Mouse (Mus musculus) lung, embryonic 16.5 days (tissue): ENCODE measurements at regions not wholly inside any gene's neighbourhood (a gene's known extent, or its start where the extent isn't known, plus 50 kb on each side); places are given as distances from the start of the nearest gene placed in this dataset.

ENCODE experiments used
- ATAC-seq: fragments of 200-750 bp; cut with Nextera tagmentation; 2 replicates; pipeline ENCODE4 v1.8.0; 2017; ENCODE audit warnings: low read depth, mild to moderate bottlenecking, moderate library complexity
- H3K27ac ChIP-seq: fragments of 300-500 bp; sonication (generic); 2 replicates; pipeline ENCODE4 v1.5.1; 2014; ENCODE audit warnings: mild to moderate bottlenecking, control low read depth, low read length
- H3K27me3 ChIP-seq: fragments of 300-500 bp; sonication (generic); 2 replicates; pipeline ENCODE4 v1.6.1; 2014; ENCODE audit warnings: low read depth, low read length, mixed read lengths; ENCODE audit not compliant: control insufficient read depth, insufficient read depth
- H3K36me3 ChIP-seq: fragments of 300-500 bp; sonication (generic); 2 replicates; pipeline ENCODE4 v1.6.1; 2014; ENCODE audit warnings: low read length; ENCODE audit not compliant: control insufficient read depth, insufficient read depth
- H3K4me1 ChIP-seq: fragments of 300-500 bp; sonication (generic); replicated peaks from 2 replicates; pipeline ENCODE4 v1.6.1; 2014; ENCODE audit warnings: low read length, mixed read lengths; ENCODE audit not compliant: control insufficient read depth, insufficient read depth
- H3K4me2 ChIP-seq: fragments of 300-500 bp; sonication (generic); 2 replicates; pipeline ENCODE4 v1.6.1; 2014; ENCODE audit warnings: low read depth, low read length, control low read depth
- H3K4me3 ChIP-seq: fragments of 300-500 bp; sonication (generic); 2 replicates; pipeline ENCODE4 v1.5.1; 2014; ENCODE audit warnings: mild to moderate bottlenecking, low read length, control low read depth
- H3K9ac ChIP-seq: fragments of 300-500 bp; sonication (generic); 2 replicates; pipeline ENCODE4 v1.6.1; 2014; ENCODE audit warnings: low read length, control low read depth
- H3K9me3 ChIP-seq: fragments of 300-500 bp; sonication (generic); 2 replicates; pipeline ENCODE4 v1.6.1; 2016; ENCODE audit warnings: low read length; ENCODE audit not compliant: control insufficient read depth
- WGBS: fragments of 180-500 bp; shearing (Covaris S2); extraction: QIAGEN DNeasy Blood & Tissue Kit; methylation state at CpG from one replicate; pipeline ENCODE4 v1.1.7; 2014; 5-methylcytosine and 5-hydroxymethylcytosine counted together

- Histone ChIP-seq H3K27ac (peak overlapping the region; percentile 63), H3K4me1 (peaks cover 4% of the 10 kb centered on the region; the same call in 1 of the 2 replicates), H3K9me3 (no peaks in the 10 kb centered on the region), H3K4me3 (no peak overlapping the region), H3K27me3 (no peaks in the 10 kb centered on the region), H3K4me2 (no peak overlapping the region), H3K9ac (no peak overlapping the region), H3K36me3 (no peaks in the 10 kb centered on the region)
- no peak for ATAC-seq
- WGBS = 75% methylated on average over 10 of the region's 10 CpGs
Measured at GRCm38 (mm10) chr1:119322279-119322995, 99.6 kb downstream of the Inhbb start.

DNA sequence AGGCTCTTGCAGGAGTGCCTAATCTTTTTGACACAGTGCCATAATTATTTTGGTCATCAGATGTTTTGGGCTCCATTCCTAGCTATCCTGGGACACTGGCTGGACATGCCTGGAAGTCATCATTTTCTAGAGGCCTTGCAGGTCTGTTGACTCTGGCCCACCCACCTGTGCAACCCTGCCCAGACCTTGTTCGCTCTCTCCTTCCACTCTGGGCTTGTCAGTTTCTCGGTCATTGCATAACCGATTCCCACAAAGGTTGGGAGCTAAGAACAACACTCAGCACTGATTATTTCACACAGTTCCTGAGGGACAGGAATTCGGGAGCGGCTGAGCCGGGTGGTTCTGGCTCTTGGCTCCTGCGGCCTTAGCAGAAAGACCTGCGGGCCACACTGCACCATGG lies 100.2 kb downstream of the Inhbb start:
- Histone ChIP-seq H3K4me3 (no peak overlapping the region), H3K36me3 (no peaks in the 10 kb centered on the region), H3K4me2 (no peak overlapping the region), H3K27ac (peak overlapping the region; percentile 63), H3K9ac (no peak overlapping the region), H3K4me1 (peaks cover 4% of the 10 kb centered on the region; the same call in 1 of the 2 replicates), H3K9me3 (no peaks in the 10 kb centered on the region), H3K27me3 (no peaks in the 10 kb centered on the region)
- 54% methylated on average over 8 of the region's 8 CpGs for WGBS
- peak; percentile 79 for ATAC-seq

DNA sequence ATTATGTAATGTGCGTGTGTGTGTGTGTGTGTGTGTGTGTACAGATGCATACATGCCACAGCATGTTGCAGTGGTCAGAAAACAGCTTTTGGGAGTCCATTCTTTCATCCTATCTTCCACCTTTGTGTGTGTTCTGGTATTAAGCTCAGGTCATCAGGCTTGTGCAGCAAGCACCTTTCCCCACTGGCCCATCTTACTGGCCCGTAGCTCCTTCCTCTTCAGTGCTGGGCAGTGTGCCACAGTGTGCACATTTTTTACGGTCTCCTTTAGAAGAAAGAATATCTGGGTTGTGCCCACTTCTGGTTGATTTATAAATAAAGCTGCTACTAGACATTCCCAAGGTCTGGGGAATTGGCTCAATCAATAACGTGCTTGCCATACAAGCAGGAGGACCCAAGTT lies 105.0 kb downstream of the Inhbb start:
- Histone ChIP-seq H3K4me3 (no peak overlapping the region), H3K9me3 (no peaks in the 10 kb centered on the region), H3K9ac (no peak overlapping the region), H3K36me3 (no peaks in the 10 kb centered on the region), H3K27me3 (no peaks in the 10 kb centered on the region), H3K4me2 (no peak overlapping the region), H3K27ac (no peak overlapping the region), H3K4me1 (peaks cover under 1% of the 10 kb centered on the region; the same call in 1 of the 2 replicates)
- WGBS = 70% methylated on average over 4 of the region's 4 CpGs
- no peak for ATAC-seq

DNA sequence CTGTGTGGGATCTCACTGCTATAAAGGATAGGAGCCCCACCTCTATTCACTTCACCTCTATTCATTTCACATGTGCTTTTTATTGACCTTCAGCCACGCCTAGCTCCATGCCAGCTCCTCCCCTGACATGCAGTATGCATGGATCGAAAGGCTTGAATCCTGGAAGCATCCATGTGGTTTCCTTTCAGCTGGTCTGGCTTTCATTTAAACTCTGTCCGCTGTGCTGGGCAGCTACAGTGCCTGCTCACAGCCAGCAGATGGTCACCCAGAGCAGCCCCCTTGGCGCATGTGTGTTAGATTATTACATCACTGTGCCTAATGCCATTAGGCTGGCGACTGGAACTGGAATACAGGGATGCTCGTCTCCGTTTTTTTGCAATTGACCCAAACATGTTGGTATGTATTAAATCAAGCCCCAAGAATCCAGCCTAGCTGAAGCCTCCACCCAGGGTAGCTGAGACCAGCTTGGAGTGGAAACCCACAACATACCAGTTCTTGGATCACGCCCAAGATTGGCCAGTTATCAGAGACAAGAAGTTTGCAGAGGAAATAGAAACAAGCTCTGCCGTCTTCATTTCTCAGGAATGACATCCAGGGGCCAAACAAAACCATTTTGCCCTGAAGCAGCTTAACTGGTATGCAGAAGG lies 113.2 kb downstream of the Inhbb start:
- WGBS = 50% methylated on average over 9 of the region's 9 CpGs
- peak; percentile 65 for ATAC-seq

GRCm38 (mm10) chr1:119305315-119305976 lies 116.6 kb downstream of the Inhbb start:
- 23% methylated on average over 13 of the region's 13 CpGs for WGBS
- Histone ChIP-seq H3K4me3 (no peak overlapping the region), H3K27me3 (no peaks in the 10 kb centered on the region), H3K4me2 (no peak overlapping the region), H3K9me3 (no peaks in the 10 kb centered on the region), H3K9ac (0 out of 2 replicates have a peak overlapping the region, but pooled peaks have one; percentile 13), H3K36me3 (no peaks in the 10 kb centered on the region), H3K4me1 (peaks cover 10% of the 10 kb centered on the region), H3K27ac (peak overlapping the region; percentile 59)
- peak; percentile 76 for ATAC-seq

More for the DNA sequence above, 113.2 kb downstream of the Inhbb start:
- no peak overlapping the region for H3K27ac ChIP-seq
- no peaks in the 10 kb centered on the region for H3K9me3 ChIP-seq
- H3K36me3 ChIP-seq = no peaks in the 10 kb centered on the region
- H3K4me2 ChIP-seq = no peak overlapping the region
- peaks cover 10% of the 10 kb centered on the region for H3K4me1 ChIP-seq
- H3K9ac ChIP-seq = no peak overlapping the region
- H3K27me3 ChIP-seq = no peaks in the 10 kb centered on the region
- no peak overlapping the region for H3K4me3 ChIP-seq

DNA sequence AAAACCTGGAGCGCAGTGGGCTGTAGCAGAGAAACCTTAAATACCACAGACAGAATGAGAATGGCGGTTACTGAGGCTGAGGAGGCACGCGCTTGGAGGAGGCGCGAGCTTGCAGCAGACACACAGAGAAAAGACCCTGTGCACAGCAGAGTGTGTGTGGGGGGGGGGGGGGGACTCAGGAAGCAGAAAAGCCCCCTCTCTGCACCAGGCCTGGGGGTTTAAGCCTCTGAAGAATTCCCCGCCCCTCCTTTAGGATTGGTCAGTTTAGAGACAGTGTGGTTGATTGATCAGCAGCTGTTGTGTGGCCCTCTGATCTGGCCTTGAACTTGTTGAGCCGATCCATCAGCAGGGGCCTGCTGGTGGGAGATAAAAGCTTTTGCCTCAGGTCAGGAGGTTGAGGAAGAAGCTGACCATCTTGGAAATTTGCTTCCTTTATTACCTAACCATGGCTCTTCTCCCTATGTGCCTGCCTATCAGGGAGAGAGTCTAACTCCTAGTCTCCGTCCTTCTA lies 117.5 kb downstream of the Inhbb start:
- 31% methylated on average over 9 of the region's 9 CpGs for WGBS
- no peak overlapping the region for H3K9ac ChIP-seq
- H3K36me3 ChIP-seq = no peaks in the 10 kb centered on the region
- no peak for ATAC-seq
- H3K9me3 ChIP-seq = no peaks in the 10 kb centered on the region
- no peak overlapping the region for H3K27ac ChIP-seq
- H3K4me2 ChIP-seq = no peak overlapping the region
- H3K27me3 ChIP-seq = no peaks in the 10 kb centered on the region
- H3K4me1 ChIP-seq = peaks cover 10% of the 10 kb centered on the region
- H3K4me3 ChIP-seq = no peak overlapping the region

GRCm38 (mm10) chr1:119302349-119302995 lies 119.6 kb downstream of the Inhbb start:
- Histone ChIP-seq H3K27me3 (no peaks in the 10 kb centered on the region), H3K4me2 (no peak overlapping the region), H3K9me3 (no peaks in the 10 kb centered on the region), H3K27ac (no peak overlapping the region), H3K9ac (no peak overlapping the region), H3K4me3 (no peak overlapping the region), H3K4me1 (no peaks in the 10 kb centered on the region), H3K36me3 (no peaks in the 10 kb centered on the region)
- ATAC-seq = no peak
- WGBS = 52% methylated on average over 7 of the region's 7 CpGs

DNA sequence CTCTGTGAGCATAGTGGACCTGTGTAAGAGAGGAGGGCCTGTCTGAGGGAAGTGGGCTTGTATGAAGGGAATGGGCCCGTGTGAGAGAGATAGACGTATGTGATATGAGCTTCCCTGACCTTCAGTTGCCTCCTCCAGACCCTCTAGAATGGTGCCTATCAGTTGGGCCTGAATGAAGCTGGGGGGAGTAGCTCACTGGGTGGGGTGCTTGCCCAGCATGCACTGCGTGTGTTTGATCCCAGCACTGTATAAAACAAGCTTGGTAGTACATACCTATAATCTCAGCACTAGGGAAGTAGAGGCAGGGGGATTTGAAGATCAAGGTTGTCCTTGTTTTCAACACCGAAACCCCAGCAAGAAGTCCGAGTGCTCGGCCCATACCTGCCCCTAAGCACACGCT lies 120.1 kb downstream of the Inhbb start:
- Histone ChIP-seq H3K36me3 (no peaks in the 10 kb centered on the region), H3K9me3 (no peaks in the 10 kb centered on the region), H3K9ac (no peak overlapping the region), H3K4me3 (no peak overlapping the region), H3K4me1 (no peaks in the 10 kb centered on the region), H3K27me3 (no peaks in the 10 kb centered on the region), H3K4me2 (no peak overlapping the region), H3K27ac (no peak overlapping the region)
- WGBS = 82% methylated on average over 7 of the region's 7 CpGs
- ATAC-seq = no peak

DNA sequence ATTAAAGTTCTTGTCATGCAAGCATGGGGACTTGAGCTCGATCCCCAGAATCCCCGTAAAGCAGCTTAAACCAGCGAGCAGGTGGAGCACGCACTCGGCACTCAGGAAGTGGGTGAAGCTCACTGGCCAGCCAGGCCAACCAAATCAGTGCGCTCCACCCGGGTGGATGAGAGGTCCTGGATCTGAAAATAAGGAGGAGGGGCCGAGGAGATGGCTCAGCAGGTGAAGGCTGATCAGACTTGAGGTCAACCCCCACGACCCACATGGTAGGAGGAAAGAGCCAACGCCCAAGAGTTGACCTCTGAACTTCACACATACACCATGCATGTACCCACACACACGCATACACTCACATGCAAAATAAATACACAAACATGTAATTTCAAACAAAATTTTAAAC lies 120.8 kb downstream of the Inhbb start:
- no peaks in the 10 kb centered on the region for H3K36me3 ChIP-seq
- no peak overlapping the region for H3K4me2 ChIP-seq
- H3K27ac ChIP-seq = no peak overlapping the region
- WGBS = 79% methylated on average over 11 of the region's 11 CpGs
- no peaks in the 10 kb centered on the region for H3K4me1 ChIP-seq
- H3K27me3 ChIP-seq = no peaks in the 10 kb centered on the region
- H3K9ac ChIP-seq = no peak overlapping the region
- H3K4me3 ChIP-seq = no peak overlapping the region
- no peaks in the 10 kb centered on the region for H3K9me3 ChIP-seq
- ATAC-seq = no peak
